Mouse (Mus musculus): ENCODE data around the gene Tma7. TPM values are rescaled to one million over a fixed set of nuclear protein-coding genes. Genes with fewer than 3 reads are reported as not detected.

The Tma7 gene
- polyA plus RNA-seq, 1 experiment from 2014 or later: 585 TPM

DNA sequence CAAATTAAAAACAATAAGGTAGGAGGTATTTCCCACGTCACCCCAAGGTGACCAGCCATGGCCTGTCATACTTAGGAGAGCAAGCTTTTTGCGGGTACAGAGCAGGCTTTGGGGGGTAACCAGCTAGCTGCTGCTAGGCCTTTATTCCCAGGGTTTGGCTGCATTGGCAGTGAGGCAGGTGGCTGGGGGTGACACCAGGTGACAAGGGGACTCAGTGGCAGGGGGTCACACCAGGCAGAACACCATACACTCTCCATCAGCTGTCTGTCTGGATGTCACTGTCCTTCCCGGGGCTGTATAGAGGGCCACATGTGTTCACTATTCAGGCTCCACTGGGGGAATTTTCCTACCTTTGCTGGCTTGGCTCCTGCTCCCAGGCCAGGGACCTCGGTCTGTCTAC is 25.5 kb downstream of the Tma7 start:
- Histone ChIP-seq H3K4me2 (ENCODE audit: low read depth, low read length) (no peak overlapping the region), H3K4me3 (replicated peaks; ENCODE audit: low read length) (no peak overlapping the region), H3K9me3 (replicated peaks; ENCODE audit: control insufficient read depth, low read length) (no peaks in the 10 kb centered on the region), H3K27me3 (ENCODE audit: control insufficient read depth, insufficient read depth, low read length) (no peaks in the 10 kb centered on the region), H3K36me3 (ENCODE audit: control insufficient read depth, insufficient read depth, low read length) (no peaks in the 10 kb centered on the region; the same call in 1 of the 2 replicates), H3K9ac (ENCODE audit: low read length) (no peak overlapping the region), H3K27ac (ENCODE audit: low read length) (no peak overlapping the region), H3K4me1 (ENCODE audit: control insufficient read depth, insufficient read depth, low read length) (peaks cover 20% of the 10 kb centered on the region)
- no peak for ATAC-seq (ENCODE audit: insufficient read depth, low FRiP score)
- WGBS: 77% methylated on average over 4 of the region's 4 CpGs

- no peak overlapping the region for H3K4me2 ChIP-seq (ENCODE audit: low read depth, low read length)
- 92% methylated on average over 17 of the region's 17 CpGs for WGBS
- no peak for ATAC-seq (ENCODE audit: insufficient read depth, low FRiP score)
- no peak overlapping the region for H3K9ac ChIP-seq (ENCODE audit: low read length)
- H3K4me3 ChIP-seq (replicated peaks; ENCODE audit: low read length): no peak overlapping the region
- no peak overlapping the region for H3K27ac ChIP-seq (ENCODE audit: low read length)
- H3K9me3 ChIP-seq (replicated peaks; ENCODE audit: control insufficient read depth, low read length): no peaks in the 10 kb centered on the region
- H3K36me3 ChIP-seq (ENCODE audit: control insufficient read depth, insufficient read depth, low read length): no peaks in the 10 kb centered on the region; the same call in 1 of the 2 replicates
- no peaks in the 10 kb centered on the region for H3K27me3 ChIP-seq (ENCODE audit: control insufficient read depth, insufficient read depth, low read length)
- H3K4me1 ChIP-seq (ENCODE audit: control insufficient read depth, insufficient read depth, low read length): peaks cover 20% of the 10 kb centered on the region
Measured at GRCm38 (mm10) chr9:109056081-109056690, 26.2 kb downstream of the Tma7 start.

- Histone ChIP-seq H3K27ac (ENCODE audit: low read length) (peak overlapping the region; percentile 81), H3K9ac (ENCODE audit: low read length) (peak overlapping the region; percentile 70; the same call in 1 of the 2 replicates), H3K4me2 (ENCODE audit: low read depth, low read length) (peak overlapping the region; percentile 54), H3K9me3 (replicated peaks; ENCODE audit: control insufficient read depth, low read length) (no peaks in the 10 kb centered on the region), H3K4me3 (replicated peaks; ENCODE audit: low read length) (peak overlapping the region; percentile 34), H3K27me3 (ENCODE audit: control insufficient read depth, insufficient read depth, low read length) (no peaks in the 10 kb centered on the region), H3K36me3 (ENCODE audit: control insufficient read depth, insufficient read depth, low read length) (no peaks in the 10 kb centered on the region; the same call in 1 of the 2 replicates), H3K4me1 (ENCODE audit: control insufficient read depth, insufficient read depth, low read length) (peaks cover 20% of the 10 kb centered on the region)
- ATAC-seq (ENCODE audit: insufficient read depth, low FRiP score): no peak
- WGBS: 93% methylated on average over 12 of the region's 12 CpGs
Measured at GRCm38 (mm10) chr9:109055271-109056030, 26.9 kb downstream of the Tma7 start.

GRCm38 (mm10) chr9:109054712-109055111 is 27.7 kb downstream of the Tma7 start:
- peak overlapping the region; percentile 54 for H3K4me2 ChIP-seq (ENCODE audit: low read depth, low read length)
- peak; percentile 78 for ATAC-seq (ENCODE audit: insufficient read depth, low FRiP score)
- no peaks in the 10 kb centered on the region for H3K27me3 ChIP-seq (ENCODE audit: control insufficient read depth, insufficient read depth, low read length)
- peak overlapping the region; percentile 34 for H3K4me3 ChIP-seq (replicated peaks; ENCODE audit: low read length)
- no peaks in the 10 kb centered on the region for H3K9me3 ChIP-seq (replicated peaks; ENCODE audit: control insufficient read depth, low read length)
- peak overlapping the region; percentile 81 for H3K27ac ChIP-seq (ENCODE audit: low read length)
- WGBS: 4% methylated on average over 7 of the region's 7 CpGs
- H3K36me3 ChIP-seq (ENCODE audit: control insufficient read depth, insufficient read depth, low read length): no peaks in the 10 kb centered on the region; the same call in 1 of the 2 replicates
- peak overlapping the region; percentile 70 for H3K9ac ChIP-seq (ENCODE audit: low read length)
- peaks cover 17% of the 10 kb centered on the region for H3K4me1 ChIP-seq (ENCODE audit: control insufficient read depth, insufficient read depth, low read length)

GRCm38 (mm10) chr9:109053851-109054250 is 28.5 kb downstream of the Tma7 start:
- no peaks in the 10 kb centered on the region for H3K9me3 ChIP-seq (replicated peaks; ENCODE audit: control insufficient read depth, low read length)
- H3K27me3 ChIP-seq (ENCODE audit: control insufficient read depth, insufficient read depth, low read length): no peaks in the 10 kb centered on the region
- WGBS: 73% methylated on average over 6 of the region's 6 CpGs
- 0 out of 2 replicates have a peak overlapping the region, but pooled peaks have one; percentile 81 for H3K27ac ChIP-seq (ENCODE audit: low read length)
- H3K4me3 ChIP-seq (replicated peaks; ENCODE audit: low read length): no peak overlapping the region
- no peak overlapping the region for H3K4me2 ChIP-seq (ENCODE audit: low read depth, low read length)
- H3K36me3 ChIP-seq (ENCODE audit: control insufficient read depth, insufficient read depth, low read length): no peaks in the 10 kb centered on the region; the same call in 1 of the 2 replicates
- ATAC-seq (ENCODE audit: insufficient read depth, low FRiP score): no peak
- peaks cover 14% of the 10 kb centered on the region for H3K4me1 ChIP-seq (ENCODE audit: control insufficient read depth, insufficient read depth, low read length)
- H3K9ac ChIP-seq (ENCODE audit: low read length): no peak overlapping the region

GRCm38 (mm10) chr9:109053366-109053765 is 29.0 kb downstream of the Tma7 start:
- no peak for ATAC-seq (ENCODE audit: insufficient read depth, low FRiP score)
- WGBS: 81% methylated on average over 3 of the region's 3 CpGs
- Histone ChIP-seq H3K4me1 (ENCODE audit: control insufficient read depth, insufficient read depth, low read length) (peaks cover 10% of the 10 kb centered on the region), H3K4me3 (replicated peaks; ENCODE audit: low read length) (no peak overlapping the region), H3K4me2 (ENCODE audit: low read depth, low read length) (no peak overlapping the region), H3K27me3 (ENCODE audit: control insufficient read depth, insufficient read depth, low read length) (no peaks in the 10 kb centered on the region), H3K9me3 (replicated peaks; ENCODE audit: control insufficient read depth, low read length) (no peaks in the 10 kb centered on the region), H3K9ac (ENCODE audit: low read length) (no peak overlapping the region), H3K27ac (ENCODE audit: low read length) (no peak overlapping the region), H3K36me3 (ENCODE audit: control insufficient read depth, insufficient read depth, low read length) (no peaks in the 10 kb centered on the region; the same call in 1 of the 2 replicates)

- Histone ChIP-seq H3K36me3 (ENCODE audit: control insufficient read depth, insufficient read depth, low read length) (no peaks in the 10 kb centered on the region; the same call in 1 of the 2 replicates), H3K9me3 (replicated peaks; ENCODE audit: control insufficient read depth, low read length) (no peaks in the 10 kb centered on the region), H3K27me3 (ENCODE audit: control insufficient read depth, insufficient read depth, low read length) (no peaks in the 10 kb centered on the region), H3K27ac (ENCODE audit: low read length) (no peak overlapping the region), H3K9ac (ENCODE audit: low read length) (no peak overlapping the region), H3K4me3 (replicated peaks; ENCODE audit: low read length) (no peak overlapping the region), H3K4me1 (ENCODE audit: control insufficient read depth, insufficient read depth, low read length) (peaks cover 10% of the 10 kb centered on the region), H3K4me2 (ENCODE audit: low read depth, low read length) (no peak overlapping the region)
- ATAC-seq (ENCODE audit: insufficient read depth, low FRiP score): no peak
- WGBS: 92% methylated on average over 9 of the region's 9 CpGs
Measured at GRCm38 (mm10) chr9:109052490-109053260, 29.7 kb downstream of the Tma7 start.

DNA sequence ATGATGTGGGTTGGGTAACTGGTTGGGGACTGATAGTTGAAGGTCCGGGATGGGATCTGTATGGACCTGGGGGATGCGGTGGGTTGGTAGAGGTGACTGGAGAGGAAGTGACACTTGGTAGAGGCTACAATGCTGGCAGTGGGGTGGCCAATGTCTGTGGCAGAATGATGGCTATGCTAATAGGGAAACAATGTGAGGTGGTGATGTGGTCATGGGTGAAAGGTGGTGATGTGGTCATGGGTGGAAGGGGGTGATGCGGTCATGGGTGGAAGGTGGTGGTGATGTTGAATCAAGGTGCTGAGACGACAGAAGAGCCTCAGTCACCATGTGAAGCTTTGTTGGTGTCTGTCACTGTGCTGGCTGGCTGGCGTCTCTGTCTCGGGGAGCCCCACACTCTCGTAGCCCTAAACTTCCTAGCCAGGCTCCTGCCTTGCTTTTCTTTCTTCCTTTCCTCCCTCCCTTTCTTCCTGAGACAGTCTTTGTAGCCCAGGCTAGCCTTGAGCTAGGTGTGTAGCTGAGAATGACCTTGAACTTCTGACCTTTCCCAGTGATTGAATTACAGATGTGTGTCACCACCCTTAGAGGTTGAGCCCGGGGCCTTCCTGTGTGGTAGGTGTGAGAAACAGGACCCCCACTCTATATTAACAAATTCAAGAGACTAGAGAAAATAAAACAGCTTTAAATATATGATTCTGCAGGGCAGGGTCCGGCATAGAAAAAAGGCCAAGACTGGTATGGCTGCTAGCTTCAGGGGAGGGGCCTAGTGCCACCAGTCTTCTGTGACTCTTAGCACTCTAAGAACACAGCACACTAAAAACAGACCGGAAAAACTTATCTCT is 30.5 kb downstream of the Tma7 start:
- Histone ChIP-seq H3K4me2 (ENCODE audit: low read depth, low read length) (no peak overlapping the region), H3K9me3 (replicated peaks; ENCODE audit: control insufficient read depth, low read length) (no peaks in the 10 kb centered on the region), H3K36me3 (ENCODE audit: control insufficient read depth, insufficient read depth, low read length) (no peaks in the 10 kb centered on the region; the same call in 1 of the 2 replicates), H3K4me3 (replicated peaks; ENCODE audit: low read length) (no peak overlapping the region), H3K4me1 (ENCODE audit: control insufficient read depth, insufficient read depth, low read length) (peaks cover 10% of the 10 kb centered on the region), H3K9ac (ENCODE audit: low read length) (no peak overlapping the region), H3K27me3 (ENCODE audit: control insufficient read depth, insufficient read depth, low read length) (no peaks in the 10 kb centered on the region), H3K27ac (ENCODE audit: low read length) (no peak overlapping the region)
- 88% methylated on average over 10 of the region's 10 CpGs for WGBS
- no peak for ATAC-seq (ENCODE audit: insufficient read depth, low FRiP score)
